Mouse (Mus musculus): ENCODE measurements around the gene Lctl. TPM values are rescaled to one million over a fixed set of nuclear protein-coding genes. Genes with fewer than 3 reads are reported as not detected.

The Lctl gene
- total RNA-seq (2021): under 1 TPM; 0.14 to 0.29 TPM
- long read RNA-seq, experiment 1: 0 reads
- long read RNA-seq, experiment 2: 0 reads

DNA sequence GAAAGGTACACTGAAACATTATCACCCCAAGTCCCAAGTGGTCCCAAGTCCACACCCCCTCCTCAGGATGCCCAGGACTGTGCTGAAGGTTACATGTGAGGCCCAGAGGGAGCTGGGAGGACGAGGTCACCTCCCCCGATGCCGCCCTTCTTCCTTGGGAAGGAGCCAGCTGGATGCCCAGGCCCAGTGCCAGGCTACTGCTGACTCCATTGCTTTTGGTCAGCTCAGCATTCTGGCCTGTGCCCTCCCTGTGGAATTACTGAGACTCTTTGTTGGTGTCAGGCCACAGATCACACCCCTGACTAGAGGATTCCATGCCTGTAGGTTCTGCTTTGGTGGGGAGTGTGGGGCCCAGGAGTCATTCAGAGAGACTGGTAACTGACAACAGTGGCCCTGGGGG lies at the start of gene Lctl:
TSS of gene Lctl (plus strand) at position 272 of the 400 bp plus-strand sequence.
- intact Hi-C loops (cut with DNase I): no loop called here
- DNase-seq: peak in 1 of 2 experiments; percentile 47

DNA sequence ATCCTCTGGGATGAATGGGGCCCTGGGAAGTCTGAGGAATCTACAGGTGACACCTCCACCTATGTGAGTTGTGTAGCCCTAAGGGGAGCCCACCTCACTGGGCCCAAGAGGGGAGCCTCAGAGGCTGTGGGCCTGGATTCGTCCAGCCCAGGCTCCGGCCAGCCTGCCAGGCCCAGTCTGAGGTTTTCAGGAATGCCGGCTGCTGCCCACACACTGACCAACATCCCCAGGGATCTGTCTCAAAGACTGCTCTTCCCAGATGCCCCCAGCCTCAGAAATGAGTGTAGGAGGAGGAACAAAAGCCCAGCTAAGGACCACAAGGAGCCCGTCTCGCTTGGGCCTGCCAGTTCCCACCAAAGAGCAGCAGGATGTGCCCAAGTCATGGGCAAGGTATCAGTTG lies 49.2 kb upstream of the Lctl start:
- intact Hi-C loops (cut with DNase I): no loop called here
- DNase-seq: no peak

DNA sequence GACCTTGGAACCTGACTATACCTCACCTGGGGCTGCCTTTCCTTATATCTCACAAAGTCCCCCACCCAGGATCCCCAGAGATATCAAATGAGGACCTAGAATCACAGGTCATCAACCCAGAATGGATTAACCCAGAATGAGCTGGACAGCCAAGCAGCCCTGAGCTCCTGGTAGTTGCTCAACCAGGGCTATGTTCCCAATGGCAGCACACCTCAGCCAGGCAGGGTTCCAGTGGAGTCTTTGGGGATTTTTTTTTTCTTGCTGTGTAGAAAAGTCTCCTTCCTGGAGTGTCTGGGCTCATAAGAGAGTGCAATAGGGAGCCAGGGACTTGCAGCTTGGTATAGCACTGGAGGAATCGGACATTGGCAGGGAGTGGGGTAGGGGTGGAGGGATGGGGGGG lies 48.4 kb upstream of the Lctl start:
- DNase-seq: no peak
- intact Hi-C loops (cut with DNase I): no loop called here

DNA sequence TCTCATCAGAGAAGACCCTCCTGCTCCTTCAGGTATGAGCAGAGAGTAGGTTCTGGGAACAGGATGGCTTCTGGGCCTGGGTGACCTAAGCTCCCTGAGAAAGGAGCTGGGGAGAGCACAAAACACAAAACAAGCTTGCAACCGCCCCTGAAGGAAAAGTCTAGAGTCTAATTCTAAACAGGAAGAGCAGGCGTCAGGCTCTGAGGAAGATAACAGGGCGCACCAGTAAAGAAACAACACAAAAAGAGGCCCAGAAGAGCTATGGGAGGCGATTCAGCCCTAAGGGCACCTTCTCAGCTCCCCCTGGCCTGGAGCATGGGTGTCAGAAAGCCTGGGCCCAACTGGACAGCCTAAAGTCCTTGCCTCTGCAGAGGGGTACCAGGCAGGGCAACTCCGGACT lies 47.8 kb upstream of the Lctl start:
- no peak for DNase-seq
- intact Hi-C loops (cut with DNase I): no loop called here

DNA sequence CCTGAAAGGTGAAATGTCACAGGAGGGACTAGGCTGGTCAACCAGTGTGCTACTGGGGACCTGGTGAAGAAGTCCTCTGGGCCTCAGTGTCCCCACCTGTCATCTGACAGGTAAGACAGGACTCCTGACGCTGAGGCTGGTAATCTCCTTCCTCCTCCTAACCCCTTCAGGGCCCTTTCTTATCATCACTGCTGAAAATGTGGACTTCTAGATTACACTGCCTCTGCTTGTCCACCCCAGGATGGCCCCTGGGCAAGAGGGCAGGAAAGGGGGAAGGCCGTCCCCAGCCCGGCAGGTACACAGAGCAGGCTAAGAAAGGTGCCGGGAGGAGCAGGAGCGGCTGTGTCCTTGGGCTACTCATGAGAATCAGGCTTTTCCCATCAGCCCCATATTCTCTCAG lies 46.3 kb upstream of the Lctl start:
- DNase-seq: no peak
- intact Hi-C loops (cut with DNase I): no loop called here

DNA sequence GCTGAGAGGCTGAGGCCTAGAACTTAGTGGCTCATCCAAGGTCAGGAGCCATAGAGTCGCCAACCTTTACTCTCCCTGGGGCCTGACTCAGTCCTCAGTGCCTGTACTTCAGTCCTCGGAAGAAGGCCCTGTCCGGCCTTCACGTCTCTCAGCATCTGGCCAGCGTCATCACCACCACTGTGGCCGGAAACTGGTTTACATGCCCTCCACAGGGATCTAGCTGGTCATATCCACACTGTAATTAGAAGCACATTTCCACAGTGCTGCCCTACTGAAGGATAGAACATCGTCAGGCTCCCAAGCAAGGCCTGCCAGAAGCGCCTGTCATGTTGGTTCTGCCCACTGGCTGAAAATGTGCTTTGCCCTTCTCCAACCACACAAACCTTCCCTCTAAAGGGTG lies 42.1 kb upstream of the Lctl start:
- no peak for DNase-seq
- intact Hi-C loops (cut with DNase I): no loop called here

DNA sequence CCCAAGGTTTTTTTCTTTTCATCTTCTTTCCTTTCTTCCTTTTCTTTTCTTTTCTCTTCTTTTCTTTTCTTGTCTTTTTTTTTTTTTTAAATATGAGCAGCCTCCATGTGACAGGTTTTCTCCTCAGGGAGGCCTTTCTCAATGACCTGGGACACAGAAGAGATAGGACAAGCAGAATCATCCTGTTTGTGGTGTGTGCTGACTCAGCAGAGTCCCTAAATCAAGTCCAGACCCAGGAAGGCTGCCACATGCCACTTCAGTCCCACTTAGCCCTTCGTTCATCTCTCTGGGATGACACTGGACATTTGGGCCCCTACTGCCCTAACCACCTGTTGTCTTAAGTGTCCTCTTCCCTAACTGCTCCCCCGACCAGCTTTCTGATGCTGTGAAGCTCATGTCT lies 40.5 kb upstream of the Lctl start:
- intact Hi-C loops (cut with DNase I): no loop called here
- no peak for DNase-seq

DNA sequence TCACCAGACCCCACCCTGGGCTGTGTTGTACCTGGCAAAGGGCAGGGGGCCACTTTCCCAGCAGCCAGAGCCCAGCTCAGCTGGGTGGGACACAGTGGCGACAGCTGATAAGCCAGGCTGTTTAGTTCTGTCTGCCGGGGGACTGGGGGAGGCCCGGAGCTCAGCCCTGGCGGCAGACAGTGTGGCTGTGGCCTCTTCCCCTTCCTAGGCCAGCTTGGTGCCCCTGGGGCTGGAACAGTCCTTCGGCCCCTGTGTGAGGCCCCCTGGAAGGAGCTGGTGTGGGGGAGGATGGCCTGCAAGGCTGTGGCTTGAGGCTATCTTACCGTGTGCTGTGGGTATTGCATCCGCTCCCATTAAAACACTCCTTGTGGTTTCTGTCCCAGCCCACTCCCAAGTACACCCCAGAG lies 38.6 kb upstream of the Lctl start:
- intact Hi-C loops (cut with DNase I): no loop called here
- DNase-seq: no peak

DNA sequence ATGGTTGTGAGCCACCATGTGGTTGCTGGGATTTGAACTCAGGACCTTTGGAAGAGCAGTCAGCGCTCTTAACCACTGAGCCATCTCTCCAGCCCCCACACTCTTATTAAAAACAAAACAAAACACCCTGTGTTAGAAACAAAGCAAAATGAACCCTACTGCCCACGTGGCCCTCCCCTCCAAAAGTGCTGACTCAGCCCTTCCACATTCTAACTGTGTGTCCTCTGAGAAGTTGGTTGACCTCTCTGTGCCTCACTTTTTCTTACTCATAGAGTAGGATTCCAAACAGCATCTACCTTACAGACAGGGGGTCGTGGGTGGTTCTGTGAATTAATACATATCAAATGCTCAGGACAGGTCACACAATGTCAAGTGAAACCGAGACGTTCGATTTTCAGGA lies 37.0 kb upstream of the Lctl start:
- intact Hi-C loops (cut with DNase I): no loop called here
- no peak for DNase-seq

DNA sequence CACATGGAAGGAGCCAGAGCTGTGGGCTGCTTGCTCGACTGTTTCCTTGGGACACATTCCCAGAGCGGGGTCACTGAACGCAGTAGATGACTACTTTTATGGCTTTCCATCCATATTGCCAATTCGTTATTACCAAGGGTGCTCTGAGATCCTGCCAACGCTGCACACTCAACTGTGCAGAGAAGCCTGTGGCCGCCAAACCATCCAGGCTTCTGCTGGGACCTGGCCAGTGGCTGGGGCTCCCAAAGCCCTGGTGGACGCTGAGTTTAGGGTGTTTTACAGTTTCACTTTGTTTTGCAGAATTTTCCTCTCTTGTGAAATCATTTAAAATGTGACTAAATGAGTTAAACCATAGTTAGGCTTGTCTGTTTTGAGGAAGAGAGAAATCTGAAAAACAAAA lies 32.7 kb upstream of the Lctl start:
- intact Hi-C loops (cut with DNase I): loop anchor here (2.0 kb wide), 1 partner anchor 23 kb away; no protein-coding TSS in a partner anchor
- DNase-seq: peak; percentile 35 to 56

DNA sequence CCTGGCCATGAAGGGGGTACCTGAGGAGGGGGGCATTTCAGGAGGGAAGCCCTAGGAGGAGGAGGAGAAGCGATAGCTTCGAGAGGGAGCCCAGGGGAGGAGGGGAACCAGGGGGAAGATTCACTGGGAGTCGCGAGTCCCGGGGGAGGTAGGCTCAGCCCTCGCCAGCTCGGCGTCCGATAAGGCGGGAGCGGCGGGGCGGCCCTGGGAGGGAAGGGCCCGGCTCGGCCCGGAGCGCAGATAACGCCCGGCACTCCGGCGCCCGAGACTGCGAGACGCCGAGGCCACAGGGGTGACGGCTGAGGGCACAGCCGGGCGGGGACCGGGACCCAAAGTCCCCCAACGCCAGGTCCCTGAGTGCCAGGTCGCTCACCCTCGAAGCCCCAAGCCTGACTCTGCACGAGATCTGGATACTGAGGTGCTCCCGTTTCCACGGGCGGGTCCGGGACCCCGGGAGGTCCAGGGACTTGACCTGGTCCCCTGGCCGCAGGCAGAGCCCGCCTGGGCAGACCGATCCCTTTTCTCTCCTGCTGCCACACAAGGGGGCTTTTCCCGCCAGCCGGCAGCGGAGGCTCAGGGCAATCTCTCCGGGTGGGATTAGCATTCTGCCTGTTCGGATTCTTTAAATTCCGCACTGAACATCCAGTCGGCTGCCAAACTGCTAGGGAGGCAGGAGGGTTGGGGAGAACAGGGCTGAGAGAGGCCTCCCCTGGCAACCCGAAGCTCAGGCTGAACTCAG lies 32.1 kb upstream of the Lctl start:
- intact Hi-C loops (cut with DNase I): loop anchor here (2.0 kb wide), 1 partner anchor 24 kb away; no protein-coding TSS in a partner anchor
- DNase-seq: peak; percentile 63 to 72

DNA sequence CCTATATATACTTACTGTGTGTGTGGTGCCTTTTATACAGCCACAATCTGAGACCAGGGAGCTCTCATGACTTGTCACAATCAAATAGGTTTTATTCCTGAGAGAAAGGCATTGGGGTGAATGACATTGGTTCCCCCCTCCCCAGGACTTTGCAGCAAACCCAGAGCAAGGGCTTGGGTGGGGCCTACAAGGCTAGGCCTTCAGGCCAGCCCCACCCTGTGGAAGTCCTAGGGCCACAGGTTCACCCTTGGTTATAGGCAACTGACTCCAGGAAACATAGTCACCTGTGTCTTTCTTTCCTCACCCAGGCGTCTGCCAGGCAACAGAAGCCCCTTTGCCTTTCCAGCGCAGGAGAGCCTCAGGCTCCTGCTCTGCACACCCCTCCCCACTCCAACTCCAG lies 31.0 kb upstream of the Lctl start:
- DNase-seq: no peak
- intact Hi-C loops (cut with DNase I): loop anchor here (2.0 kb wide), 2 partner anchors 25 to 169 kb away; no protein-coding TSS in a partner anchor

DNA sequence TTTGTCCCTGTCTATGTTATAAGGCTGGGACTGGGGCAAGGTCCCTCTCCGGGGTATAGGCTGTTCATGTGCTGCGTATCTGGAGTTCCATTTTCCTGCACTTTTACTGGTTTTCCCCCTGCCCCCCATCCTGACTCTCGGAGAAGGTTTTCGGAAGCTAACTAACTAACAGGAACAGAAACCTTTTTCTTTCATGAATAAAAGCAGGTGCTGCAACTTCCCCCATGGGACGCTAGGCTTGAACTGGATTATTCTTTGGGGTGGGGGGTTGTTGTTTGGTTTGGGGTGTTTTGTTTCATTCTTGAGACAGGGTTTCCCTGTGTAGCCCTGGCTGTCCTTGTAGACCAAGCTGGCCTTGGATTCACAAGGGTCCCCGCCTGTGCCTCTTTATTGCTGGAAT lies 30.4 kb upstream of the Lctl start:
- intact Hi-C loops (cut with DNase I): loop anchor here (2.0 kb wide), 1 partner anchor 170 kb away; no protein-coding TSS in a partner anchor

DNA sequence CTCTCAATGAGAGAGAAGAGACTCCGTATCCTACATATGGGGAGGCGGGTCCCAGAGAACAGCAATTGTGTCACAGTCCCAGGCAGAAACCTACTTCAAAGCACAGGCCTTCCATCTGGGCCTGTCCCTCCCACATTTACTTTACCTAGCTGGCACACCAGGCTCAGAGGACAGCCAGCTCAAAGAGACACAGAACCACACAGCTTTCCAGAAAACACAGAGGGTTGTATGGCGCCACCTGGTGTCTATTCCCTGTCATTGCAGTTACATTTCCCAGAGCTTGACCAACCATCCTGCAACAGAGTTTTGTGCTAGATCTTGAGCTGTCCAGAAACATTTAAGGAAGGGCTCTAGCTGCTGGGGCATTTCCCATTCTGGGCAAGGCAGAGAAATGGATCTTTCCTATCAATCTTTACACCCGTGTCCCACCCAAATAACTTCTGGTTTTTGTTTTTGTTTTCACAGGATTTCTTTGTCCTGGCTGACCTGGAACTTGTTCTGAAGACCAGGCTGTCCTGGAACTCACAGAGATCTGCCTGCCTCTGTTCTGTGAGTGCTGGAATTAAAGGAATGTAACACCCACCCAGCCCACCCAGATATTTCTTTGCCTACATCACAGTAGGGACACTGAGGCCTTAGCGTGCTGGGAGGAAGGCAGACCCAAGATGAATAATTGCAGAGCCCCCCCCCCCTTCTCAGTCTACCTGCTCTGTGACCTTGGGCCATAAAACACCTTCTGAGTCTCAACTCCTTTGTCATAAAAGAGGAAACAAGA lies 29.3 kb upstream of the Lctl start:
- DNase-seq: peak; percentile 73 to 81
- intact Hi-C loops (cut with DNase I): loop anchor here (1.0 to 2.0 kb wide), 3 partner anchors 62 to 171 kb away; no protein-coding TSS in a partner anchor

More for the DNA sequence above, 30.4 kb upstream of the Lctl start:
- no peak for DNase-seq

DNA sequence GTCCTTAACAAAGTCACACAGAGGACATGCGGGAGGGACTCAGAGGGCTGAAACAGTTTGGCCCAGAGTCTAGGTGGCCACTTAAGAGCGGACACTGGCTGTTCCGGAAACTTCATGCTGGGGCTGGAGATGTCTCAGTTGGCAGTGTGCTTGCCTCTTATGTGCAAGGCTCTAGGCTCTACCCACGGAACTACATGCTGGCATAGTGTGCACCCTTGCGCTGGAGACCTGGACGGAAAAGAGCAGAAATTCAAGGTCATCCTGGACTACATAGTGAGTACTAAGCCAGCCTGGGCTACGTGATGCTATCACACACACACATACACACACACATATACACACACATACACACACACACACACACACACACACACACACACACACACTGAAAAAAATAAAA lies 28.6 kb upstream of the Lctl start:
- intact Hi-C loops (cut with DNase I): no loop called here

DNA sequence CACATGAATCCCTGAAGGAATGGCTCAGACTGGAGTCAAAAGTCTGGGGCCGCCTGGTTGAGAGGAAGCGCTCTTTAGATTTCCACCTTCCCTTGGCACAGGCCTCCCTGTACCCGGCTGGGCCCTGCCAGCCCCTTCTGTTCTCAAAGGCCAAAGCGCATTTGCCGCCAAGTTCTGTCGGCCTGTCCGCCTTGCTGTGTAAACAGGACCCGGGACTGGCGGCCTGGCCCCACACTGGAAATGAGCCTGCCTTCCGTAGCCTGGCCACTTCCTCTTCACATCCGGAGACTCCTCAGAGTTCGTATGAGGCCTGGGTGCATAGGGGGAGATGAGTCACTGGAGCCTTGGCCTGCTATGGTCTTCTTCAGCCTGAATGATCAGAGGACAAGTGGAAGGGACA lies 27.9 kb upstream of the Lctl start:
- intact Hi-C loops (cut with DNase I): no loop called here
- peak; percentile 53 to 59 for DNase-seq

More for the DNA sequence above, 28.6 kb upstream of the Lctl start:
- no peak for DNase-seq

DNA sequence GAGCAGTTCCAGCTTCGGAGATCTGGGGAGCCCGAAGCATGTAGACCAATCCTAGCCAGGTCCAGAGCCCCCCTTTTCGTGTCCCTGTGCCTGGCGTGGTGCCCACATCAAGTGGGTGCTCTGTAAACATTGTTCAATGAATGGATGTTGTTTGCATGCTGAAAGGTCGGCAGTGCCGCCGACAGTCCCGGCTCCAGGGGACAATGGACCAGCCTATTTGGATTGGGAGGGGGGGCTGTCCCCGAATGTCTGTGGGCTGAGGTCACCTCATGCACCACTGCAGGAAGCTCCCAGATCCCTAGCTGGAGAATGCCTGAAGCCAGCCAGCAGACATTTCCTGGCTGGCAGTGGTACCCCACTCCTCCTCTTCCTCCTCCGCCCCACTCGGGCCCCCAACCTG lies 22.9 kb upstream of the Lctl start:
- intact Hi-C loops (cut with DNase I): no loop called here
- DNase-seq: peak; percentile 22 to 46

DNA sequence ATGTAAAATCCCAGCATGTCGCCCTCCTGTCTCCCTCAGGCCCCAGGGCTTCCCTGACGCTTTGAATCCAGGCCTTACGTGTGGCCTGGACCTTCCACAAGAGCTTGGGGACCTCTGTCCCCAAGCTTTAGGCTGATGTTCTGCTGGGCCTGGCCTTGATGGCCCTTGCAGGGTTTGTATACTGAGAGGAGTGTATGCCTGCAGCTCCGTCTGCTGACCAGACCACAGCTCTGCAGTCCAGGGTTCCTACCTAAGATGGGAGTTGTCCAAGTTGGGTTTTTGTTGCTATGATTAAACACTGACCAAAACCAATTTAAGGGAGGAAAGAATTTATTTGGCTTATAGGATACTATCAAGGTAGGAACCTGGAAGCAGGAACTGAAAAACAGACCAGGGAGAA lies 18.7 kb upstream of the Lctl start:
- DNase-seq: no peak
- intact Hi-C loops (cut with DNase I): no loop called here

DNA sequence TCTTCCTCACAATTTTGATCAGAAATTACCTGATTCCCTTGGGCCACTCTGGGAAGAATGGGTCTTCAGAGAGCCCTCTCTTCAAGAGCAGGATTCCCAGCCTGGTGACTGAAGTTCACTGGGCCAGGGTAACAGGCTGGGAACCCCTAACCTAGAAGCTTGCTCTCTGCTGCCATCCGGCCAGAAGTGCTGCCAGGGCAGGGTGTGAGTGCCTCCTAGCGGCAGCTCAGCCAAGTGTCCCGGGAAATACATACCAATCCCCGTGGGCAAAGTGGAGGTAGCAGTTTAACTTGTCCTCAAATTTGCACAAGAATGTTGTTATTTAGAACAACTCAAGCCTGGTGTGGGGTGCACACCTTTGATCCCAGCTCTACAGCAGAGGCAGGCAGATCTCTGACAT lies 16.5 kb upstream of the Lctl start:
- intact Hi-C loops (cut with DNase I): loop anchor here (1.0 kb wide), 1 partner anchor 182 kb away; no protein-coding TSS in a partner anchor
- DNase-seq: peak; percentile 78 to 85

DNA sequence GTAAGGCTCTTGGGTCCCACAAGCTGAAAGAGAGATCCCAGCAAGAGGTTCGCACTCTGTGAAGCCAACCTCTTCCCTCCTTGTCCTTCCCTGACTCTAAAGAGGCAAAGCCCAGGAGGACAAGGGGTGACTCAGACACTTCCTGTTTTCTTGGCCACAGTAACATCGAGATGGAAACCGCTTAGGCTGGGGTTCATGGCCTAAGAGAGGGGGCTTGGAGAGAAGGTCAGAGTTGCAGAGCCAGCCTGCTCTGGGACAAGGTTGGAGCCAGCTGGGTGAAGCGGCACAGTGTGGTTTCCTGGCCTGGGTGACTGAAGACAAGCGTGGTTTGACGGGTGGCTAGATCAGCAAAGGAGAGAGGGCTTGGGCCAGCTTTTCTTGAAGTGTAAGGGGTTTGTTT lies 11.6 kb upstream of the Lctl start:
- intact Hi-C loops (cut with DNase I): no loop called here
- no peak for DNase-seq

DNA sequence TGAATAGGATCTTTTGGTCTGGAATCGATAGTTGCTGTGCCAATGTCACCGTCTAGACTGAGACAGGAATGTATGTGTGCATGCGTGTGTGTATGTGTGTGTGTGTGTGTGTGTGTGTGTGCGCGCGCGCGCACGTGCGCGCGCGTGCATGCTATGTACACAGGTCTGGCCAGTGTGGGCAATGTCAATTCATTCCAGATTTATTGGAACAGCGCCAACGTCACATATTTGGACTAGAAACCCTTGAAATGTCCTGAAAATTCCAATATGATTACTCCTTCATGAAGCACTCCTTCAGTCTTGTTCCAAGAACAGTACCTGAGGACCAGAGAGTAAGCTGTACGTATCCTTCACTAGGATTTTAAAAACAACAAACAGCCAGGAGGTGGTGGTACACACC lies 6.4 kb upstream of the Lctl start:
- intact Hi-C loops (cut with DNase I): no loop called here
- DNase-seq: no peak

DNA sequence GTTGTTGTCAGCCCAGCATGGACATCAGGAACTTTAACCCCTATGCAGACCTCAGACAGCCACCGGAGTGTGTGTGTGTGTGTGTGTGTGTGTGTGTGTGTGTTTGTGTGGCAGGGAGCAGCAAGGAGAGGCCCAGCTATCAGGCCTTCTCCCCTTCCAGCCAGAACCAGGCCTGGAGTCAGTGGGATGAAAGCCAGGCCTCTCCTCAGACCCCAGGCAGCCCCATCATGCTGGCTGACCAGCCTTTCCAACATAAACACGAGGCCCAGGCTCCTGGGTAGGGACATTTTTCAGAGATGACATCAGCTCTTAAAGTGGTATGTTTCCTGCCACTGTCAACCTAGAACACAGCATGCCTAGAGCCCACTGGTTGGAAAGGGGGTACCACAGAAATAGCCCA lies 2.3 kb upstream of the Lctl start:
- peak in 1 of 2 experiments; percentile 31 for DNase-seq

More for the DNA sequence above, 2.3 kb upstream of the Lctl start:
- intact Hi-C loops (cut with DNase I): no loop called here
